Comparison of ENCODE assay signal across 26 mouse cellular contexts in the genomic region with DNA sequence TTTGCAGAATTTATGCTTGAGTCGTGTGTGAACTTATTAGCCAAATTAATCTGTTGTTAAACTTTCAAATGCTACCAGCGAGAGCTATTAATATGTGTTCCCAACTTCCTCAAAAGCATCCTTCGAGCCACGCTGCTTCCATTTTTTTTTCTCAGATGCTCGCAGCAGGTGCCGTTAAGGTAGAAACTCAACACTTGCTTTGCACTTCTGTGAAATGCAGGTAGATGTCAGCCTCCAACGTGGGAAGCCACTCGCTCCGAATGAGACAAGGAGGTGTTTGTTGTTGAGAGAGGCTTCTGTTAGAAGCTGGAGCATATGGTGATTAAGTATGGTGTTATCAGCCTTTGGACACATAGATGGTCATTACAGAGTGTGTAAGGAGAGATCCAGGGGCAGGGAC.
DNase-seq lines count a peak whose midpoint lies in the region; ATAC-seq and TF ChIP-seq lines count a peak whose summit lies in the region.
"Had no signal": no experiment of that assay in that cellular context is flagged by ENCODE, and none has a peak within 500 bp of the region (broad histone marks: within the 10 kb centered on the region; RNA-seq: fewer than 3 reads in every experiment).

No protein-coding gene starts in this region.

- ATAC-seq in midbrain, embryonic 11.5 days (ENCODE audit: low FRiP score) = no peak
- ATAC-seq: CD4-positive, CD25-positive, alpha-beta regulatory T cell, adult 4 months; inflammation-experienced regulatory T-cells, adult 6 months; liver, embryonic 12.5 days; liver, postnatal 0 days had no signal

- peak; percentile 10 to 18 for DNase-seq in cerebellum, postnatal 14 days
- no peak for DNase-seq in cerebellum, adult 11-12 months
- peak; percentile 72 for DNase-seq in midbrain, embryonic 11.5 days (ENCODE audit: low spot score, missing footprints)
- no peak for DNase-seq in midbrain, embryonic 10.5 days (ENCODE audit: low spot score)
- peak; percentile 53 for DNase-seq in brain, embryonic 14.5 days (ENCODE audit: low read depth)
- DNase-seq in heart, postnatal 14 days = no peak
- no peak for DNase-seq in gastrocnemius, postnatal 14 days
- DNase-seq: adrenal gland, postnatal 25 days; gastrocnemius, postnatal 10 days; heart, adult 18-20 months; heart, postnatal 4 days; kidney, adult 11 months; kidney, postnatal 36 days; layer of hippocampus, postnatal 36 days; left cerebral cortex, postnatal 4 days; liver, postnatal 0 days; lung, postnatal 36 days; right cerebral cortex, postnatal 4 days; thymus, postnatal 4 days had no signal

- no peak overlapping the region for H3K27ac ChIP-seq in midbrain, embryonic 11.5 days (ENCODE audit: low read depth, low read length)
- no peak overlapping the region for H3K27ac ChIP-seq in midbrain, embryonic 10.5 days (replicated peaks)
- H3K27ac ChIP-seq: embryonic facial prominence, embryonic 13.5 days; hindbrain, embryonic 14.5 days; liver, embryonic 12.5 days; neural tube, embryonic 13.5 days had no signal

- no peak for TF ChIP-seq POLR2A in brain, embryonic 14.5 days (IDR thresholded peaks at IDR 0.05; ENCODE audit: borderline replicate concordance, extremely low read depth, insufficient read depth, insufficient read length, poor library complexity, severe bottlenecking)

- intact Hi-C loops in heart, postnatal 14 days (cut with DNase I) = no loop called here
- intact Hi-C loops in gastrocnemius, postnatal 14 days (cut with DNase I; ENCODE audit: low total_unique reads) = no loop called here

- no peak overlapping the region for H3K4me3 ChIP-seq in midbrain, embryonic 11.5 days (ENCODE audit: low read depth, low read length)
- no peak overlapping the region for H3K4me3 ChIP-seq in midbrain, embryonic 10.5 days
- H3K4me3 ChIP-seq: embryonic facial prominence, embryonic 13.5 days; liver, embryonic 12.5 days; neural tube, embryonic 13.5 days had no signal

- H3K9ac ChIP-seq in midbrain, embryonic 11.5 days (ENCODE audit: low read length) = no peak overlapping the region
- H3K9ac ChIP-seq: embryonic facial prominence, embryonic 13.5 days; hindbrain, embryonic 14.5 days; liver, embryonic 12.5 days; liver, postnatal 0 days; neural tube, embryonic 13.5 days had no signal

- H3K9me3 ChIP-seq in midbrain, embryonic 11.5 days (ENCODE audit: control insufficient read depth, low read length) = no peaks in the 10 kb centered on the region
- no peaks in the 10 kb centered on the region for H3K9me3 ChIP-seq in midbrain, embryonic 10.5 days (replicated peaks)
- H3K9me3 ChIP-seq: embryonic facial prominence, embryonic 13.5 days; liver, embryonic 12.5 days; neural tube, embryonic 13.5 days had no signal

- 80% methylated on average over 9 of the region's 9 CpGs for WGBS in midbrain, embryonic 11.5 days
- WGBS in midbrain, embryonic 10.5 days = 78% methylated on average over 9 of the region's 9 CpGs

- TF ChIP-seq CTCF in brain, embryonic 14.5 days (IDR thresholded peaks at IDR 0.05; ENCODE audit: borderline replicate concordance, extremely low read depth, insufficient read depth, insufficient read length) = no peak

- H3K27me3 ChIP-seq in midbrain, embryonic 11.5 days (ENCODE audit: control insufficient read depth, insufficient read depth, low read length) = no peaks in the 10 kb centered on the region
- H3K27me3 ChIP-seq in midbrain, embryonic 10.5 days (ENCODE audit: low read depth, poor library complexity, severe bottlenecking) = no peaks in the 10 kb centered on the region
- H3K27me3 ChIP-seq: embryonic facial prominence, embryonic 13.5 days; liver, embryonic 12.5 days; neural tube, embryonic 13.5 days had no signal

- H3K4me2 ChIP-seq in midbrain, embryonic 11.5 days = no peak overlapping the region
- H3K4me2 ChIP-seq: embryonic facial prominence, embryonic 13.5 days; heart, embryonic 11.5 days; hindbrain, embryonic 14.5 days; liver, embryonic 12.5 days; neural tube, embryonic 13.5 days had no signal

- H3K36me3 ChIP-seq in midbrain, embryonic 11.5 days (ENCODE audit: control insufficient read depth, insufficient read depth, low read length) = no peaks in the 10 kb centered on the region
- H3K36me3 ChIP-seq in midbrain, embryonic 10.5 days = no peaks in the 10 kb centered on the region
- H3K36me3 ChIP-seq: embryonic facial prominence, embryonic 13.5 days; liver, embryonic 12.5 days; neural tube, embryonic 13.5 days had no signal

- H3K4me1 ChIP-seq in midbrain, embryonic 11.5 days (ENCODE audit: control insufficient read depth, insufficient read depth, low read length) = no peaks in the 10 kb centered on the region; the same call in 1 of the 2 replicates
- peaks cover 20% of the 10 kb centered on the region for H3K4me1 ChIP-seq in midbrain, embryonic 10.5 days
- H3K4me1 ChIP-seq: embryonic facial prominence, embryonic 13.5 days; liver, embryonic 12.5 days had no signal

Comparison
In these comparisons a context has a peak if more than half of its experiments do, and no peak if none do; other contexts are left out.
1. DNase-seq: peak in cerebellum, postnatal 14 days (2 of 2), midbrain, embryonic 11.5 days (single experiment) and brain, embryonic 14.5 days (single experiment); none in cerebellum, adult 11-12 months (single experiment), midbrain, embryonic 10.5 days (single experiment), heart, postnatal 14 days (0 of 2) and gastrocnemius, postnatal 14 days (single experiment).